Mouse (Mus musculus) limb, embryonic 11.5 days (tissue): Measurements from ENCODE around the gene Grk2. TPM values are rescaled to one million over a fixed set of nuclear protein-coding genes. Genes with fewer than 3 reads are reported as not detected.
A peak's percentile ranks its signal among the peaks of the same experiment; 100 is the strongest.

ENCODE experiments used
- ATAC-seq: fragments of 200-750 bp; cut with Nextera tagmentation; 2 replicates; pipeline ENCODE4 v1.8.0; 2017; ENCODE audit warnings: low read depth; ENCODE audit not compliant: insufficient number of reproducible peaks, low FRiP score, low TSS enrichment
- DNase-seq: peaks from one replicate; pipeline ENCODE4 v3.0.0-alpha.2; 2015; ENCODE audit warnings: low spot score
- H3K27ac ChIP-seq: fragments of 300-500 bp; sonication (generic); replicated peaks from 2 replicates; pipeline ENCODE4 v1.5.1; 2014; ENCODE audit warnings: low read depth, mild to moderate bottlenecking, low read length
- H3K27me3 ChIP-seq: fragments of 300-500 bp; sonication (generic); 2 replicates; pipeline ENCODE4 v1.6.1; 2014; ENCODE audit warnings: mild to moderate bottlenecking, low read length, mixed read lengths; ENCODE audit not compliant: control insufficient read depth, insufficient read depth
- H3K36me3 ChIP-seq: fragments of 300-500 bp; sonication (generic); 2 replicates; pipeline ENCODE4 v1.6.1; 2014; ENCODE audit warnings: mild to moderate bottlenecking, low read length, moderate library complexity, mixed read lengths; ENCODE audit not compliant: control insufficient read depth, insufficient read depth
- H3K4me1 ChIP-seq: fragments of 300-500 bp; sonication (generic); 2 replicates; pipeline ENCODE4 v1.6.1; 2014; ENCODE audit warnings: low read length, mixed read lengths; ENCODE audit not compliant: control insufficient read depth, insufficient read depth
- H3K4me2 ChIP-seq: fragments of 300-500 bp; sonication (generic); 2 replicates; pipeline ENCODE4 v1.6.1; 2014; ENCODE audit warnings: low read depth, mild to moderate bottlenecking, moderate library complexity; ENCODE audit not compliant: severe bottlenecking
- H3K4me3 ChIP-seq: fragments of 300-500 bp; sonication (generic); 2 replicates; pipeline ENCODE4 v1.5.1; 2014; ENCODE audit warnings: low read depth, low read length
- H3K9ac ChIP-seq: fragments of 300-500 bp; sonication (generic); 2 replicates; pipeline ENCODE4 v1.6.1; 2014; ENCODE audit warnings: mild to moderate bottlenecking, low read length
- H3K9me3 ChIP-seq: fragments of 300-500 bp; sonication (generic); 2 replicates; pipeline ENCODE4 v1.6.1; 2016; ENCODE audit warnings: low read length; ENCODE audit not compliant: control insufficient read depth
- WGBS: fragments of 180-500 bp; shearing (Covaris S2); extraction: QIAGEN DNeasy Blood & Tissue Kit; methylation state at CpG from one replicate; pipeline ENCODE4 v1.1.7; 2014; 5-methylcytosine and 5-hydroxymethylcytosine counted together
- polyA plus RNA-seq: library from polyadenylated mRNA; unstranded; fragments of >200 nt; fragmentation: Nextera tagmentation; extraction: Ambion mirVana; gene quantifications from 2 replicates; pipeline ENCODE4 v1.2.1, GENCODE M21; 2014

The Grk2 gene
- polyA plus RNA-seq, 1 experiment from 2014 or later: 15.4 TPM

GRCm38 (mm10) chr19:4301735-4302651, 4.0 kb downstream of the Grk2 start:
- Histone ChIP-seq H3K36me3 (no peaks in the 10 kb centered on the region; the same call in 1 of the 2 replicates), H3K9me3 (no peaks in the 10 kb centered on the region), H3K4me1 (peaks cover 46% of the 10 kb centered on the region), H3K9ac (peak overlapping the region; percentile 40), H3K27me3 (no peaks in the 10 kb centered on the region), H3K27ac (peak overlapping the region; percentile 69; the same call in 1 of the 2 replicates), H3K4me3 (no peak overlapping the region), H3K4me2 (peak overlapping the region; percentile 32; the same call in 1 of the 2 replicates)
- WGBS: 28% methylated on average over 21 of the region's 21 CpGs
- DNase-seq (peak; percentile 42), ATAC-seq (no peak)

- Histone ChIP-seq H3K4me2 (peak overlapping the region; percentile 10; the same call in 1 of the 2 replicates), H3K4me1 (peaks cover 43% of the 10 kb centered on the region), H3K36me3 (no peaks in the 10 kb centered on the region; the same call in 1 of the 2 replicates), H3K27ac (peak overlapping the region; percentile 69; the same call in 1 of the 2 replicates), H3K9me3 (no peaks in the 10 kb centered on the region), H3K9ac (no peak overlapping the region), H3K27me3 (no peaks in the 10 kb centered on the region), H3K4me3 (no peak overlapping the region)
- 70% methylated on average over 11 of the region's 11 CpGs for WGBS
- ATAC-seq (no peak), DNase-seq (no peak)
These were observed 4.9 kb downstream of the Grk2 start for GRCm38 (mm10) chr19:4300852-4301734.

DNA sequence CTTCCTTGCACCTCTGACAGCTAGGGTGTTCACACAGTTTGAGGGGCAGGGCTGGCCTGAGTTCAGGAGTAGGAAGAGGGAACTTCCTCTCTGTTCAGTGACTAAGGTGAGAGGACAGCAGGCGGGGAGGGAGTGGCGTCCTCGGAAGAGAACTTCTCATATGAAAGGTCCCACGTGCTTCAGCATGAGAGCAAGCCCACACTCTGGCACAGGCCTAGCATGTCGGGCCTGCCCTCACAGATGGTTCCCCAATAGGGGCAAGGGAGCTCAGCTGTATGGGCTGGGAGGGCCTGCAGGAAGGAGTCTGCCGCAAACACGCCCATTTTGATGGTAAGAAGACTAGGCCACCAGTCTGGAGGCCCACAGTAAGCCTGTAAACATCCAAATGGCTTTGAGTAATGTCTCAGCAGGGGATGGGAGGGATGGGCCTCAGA, 5.7 kb downstream of the Grk2 start:
- 41% methylated on average over 7 of the region's 7 CpGs for WGBS
- H3K27ac ChIP-seq: no peak overlapping the region
- no peaks in the 10 kb centered on the region; the same call in 1 of the 2 replicates for H3K36me3 ChIP-seq
- DNase-seq (no peak), ATAC-seq (no peak)
- H3K9me3 ChIP-seq: no peaks in the 10 kb centered on the region
- H3K27me3 ChIP-seq: no peaks in the 10 kb centered on the region
- H3K4me2 ChIP-seq: no peak overlapping the region
- H3K9ac ChIP-seq: no peak overlapping the region
- no peak overlapping the region for H3K4me3 ChIP-seq
- H3K4me1 ChIP-seq: peaks cover 43% of the 10 kb centered on the region

GRCm38 (mm10) chr19:4299574-4300270, 6.3 kb downstream of the Grk2 start:
- 78% methylated on average over 6 of the region's 6 CpGs for WGBS
- Histone ChIP-seq H3K9me3 (no peaks in the 10 kb centered on the region), H3K36me3 (no peaks in the 10 kb centered on the region; the same call in 1 of the 2 replicates), H3K4me3 (no peak overlapping the region), H3K9ac (no peak overlapping the region), H3K4me2 (no peak overlapping the region), H3K27me3 (no peaks in the 10 kb centered on the region), H3K27ac (no peak overlapping the region), H3K4me1 (peaks cover 40% of the 10 kb centered on the region)
- DNase-seq (no peak), ATAC-seq (no peak)

GRCm38 (mm10) chr19:4299126-4299525, 6.9 kb downstream of the Grk2 start:
- no peak overlapping the region for H3K9ac ChIP-seq

GRCm38 (mm10) chr19:4298322-4299121, 7.5 kb downstream of the Grk2 start:
- ATAC-seq: no peak

More at GRCm38 (mm10) chr19:4299126-4299525, 6.9 kb downstream of the Grk2 start:
- Histone ChIP-seq H3K27ac (no peak overlapping the region), H3K9me3 (no peaks in the 10 kb centered on the region), H3K27me3 (no peaks in the 10 kb centered on the region), H3K4me3 (no peak overlapping the region), H3K36me3 (no peaks in the 10 kb centered on the region; the same call in 1 of the 2 replicates), H3K4me1 (peaks cover 34% of the 10 kb centered on the region), H3K4me2 (no peak overlapping the region)
- no peak for ATAC-seq
- DNase-seq: no peak
- 89% methylated on average over 7 of the region's 7 CpGs for WGBS

DNA sequence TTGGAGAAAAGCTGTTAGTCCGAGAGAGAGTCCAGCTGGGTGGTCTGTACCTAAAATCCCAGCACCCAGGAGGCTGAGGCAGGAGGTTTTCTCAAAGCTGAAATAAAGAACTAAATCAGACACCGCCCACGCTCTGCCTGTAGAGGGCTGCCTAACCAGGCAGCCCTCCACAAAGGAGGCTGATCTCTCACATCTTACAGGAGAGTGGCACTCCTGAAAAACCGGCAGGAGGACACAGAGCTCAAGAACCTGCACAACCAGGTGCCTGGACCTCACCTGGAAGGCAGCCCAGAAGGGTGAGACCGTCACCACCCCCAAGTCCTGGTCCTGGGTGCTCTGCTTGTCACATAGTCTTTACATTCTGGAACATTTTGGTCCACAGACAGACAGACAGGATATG, 8.2 kb downstream of the Grk2 start:
- Histone ChIP-seq H3K9me3 (no peaks in the 10 kb centered on the region), H3K4me1 (peaks cover 24% of the 10 kb centered on the region), H3K4me3 (no peak overlapping the region; the same call in 1 of the 2 replicates), H3K27ac (no peak overlapping the region), H3K4me2 (no peak overlapping the region), H3K27me3 (no peaks in the 10 kb centered on the region), H3K9ac (no peak overlapping the region), H3K36me3 (no peaks in the 10 kb centered on the region; the same call in 1 of the 2 replicates)
- no peak for DNase-seq
- no peak for ATAC-seq
- 89% methylated on average over 5 of the region's 5 CpGs for WGBS

More at GRCm38 (mm10) chr19:4298322-4299121, 7.5 kb downstream of the Grk2 start:
- Histone ChIP-seq H3K4me1 (peaks cover 30% of the 10 kb centered on the region), H3K27ac (no peak overlapping the region), H3K4me3 (no peak overlapping the region), H3K4me2 (no peak overlapping the region), H3K36me3 (no peaks in the 10 kb centered on the region; the same call in 1 of the 2 replicates), H3K9ac (no peak overlapping the region), H3K27me3 (no peaks in the 10 kb centered on the region), H3K9me3 (no peaks in the 10 kb centered on the region)
- WGBS: 89% methylated on average over 17 of the region's 17 CpGs
- DNase-seq: no peak
